Mouse (Mus musculus): ENCODE results near the gene Tesmin. TPM values are rescaled to one million over a fixed set of nuclear protein-coding genes. Genes with fewer than 3 reads are reported as not detected.

Gene Tesmin
- total RNA-seq (2021): 0.56 and 1.3 TPM in 2 replicates
- long read RNA-seq, experiment 1: 0 reads
- long read RNA-seq, experiment 2, partial matches to known transcripts: 0 of 1 reads
- long read RNA-seq, experiment 2, other reads (novel, unspliced or antisense): 0 of 1 reads

GRCm38 (mm10) chr19:3388629-3389057 is at the start of gene Tesmin:
Gene Tesmin (plus strand): TSS chr19:3388857.
- peak; percentile 98 for DNase-seq

GRCm38 (mm10) chr19:3339187-3339586 is 49.5 kb upstream of the Tesmin start:
- no peak for DNase-seq

GRCm38 (mm10) chr19:3341021-3341420 is 47.6 kb upstream of the Tesmin start:
- no peak for DNase-seq

- no peak for DNase-seq
These were observed 44.7 kb upstream of the Tesmin start for GRCm38 (mm10) chr19:3343929-3344328.

GRCm38 (mm10) chr19:3344636-3345544 is 43.8 kb upstream of the Tesmin start:
- DNase-seq: no peak

GRCm38 (mm10) chr19:3347784-3348183 is 40.9 kb upstream of the Tesmin start:
- DNase-seq: no peak

- peak; percentile 87 for DNase-seq
These were observed 35.1 kb upstream of the Tesmin start for GRCm38 (mm10) chr19:3353415-3354111.

GRCm38 (mm10) chr19:3355096-3355495 is 33.6 kb upstream of the Tesmin start:
- DNase-seq: peak; percentile 71

GRCm38 (mm10) chr19:3356516-3356915 is 32.1 kb upstream of the Tesmin start:
- no peak for DNase-seq

GRCm38 (mm10) chr19:3357620-3358019 is 31.0 kb upstream of the Tesmin start:
- DNase-seq: peak; percentile 39

- DNase-seq: no peak
These were observed 28.6 kb upstream of the Tesmin start for GRCm38 (mm10) chr19:3359841-3360588.

- DNase-seq: no peak
These were observed 25.1 kb upstream of the Tesmin start for GRCm38 (mm10) chr19:3363510-3363909.

- DNase-seq: no peak
These were observed 23.6 kb upstream of the Tesmin start for GRCm38 (mm10) chr19:3365089-3365488.

GRCm38 (mm10) chr19:3368276-3368675 is 20.4 kb upstream of the Tesmin start:
- DNase-seq: no peak

GRCm38 (mm10) chr19:3373380-3373779 is 15.3 kb upstream of the Tesmin start:
- DNase-seq: peak; percentile 40

GRCm38 (mm10) chr19:3374028-3374427 is 14.6 kb upstream of the Tesmin start:
- peak; percentile 54 for DNase-seq

- no peak for DNase-seq
These were observed 12.6 kb upstream of the Tesmin start for GRCm38 (mm10) chr19:3375945-3376495.

- DNase-seq: peak; percentile 74
These were observed 11.5 kb upstream of the Tesmin start for GRCm38 (mm10) chr19:3376966-3377715.

GRCm38 (mm10) chr19:3378614-3379013 is 10.0 kb upstream of the Tesmin start:
- no peak for DNase-seq

GRCm38 (mm10) chr19:3388061-3388460 is 596 bp upstream of the Tesmin start:
- peak; percentile 45 for DNase-seq

- peak; percentile 95 for DNase-seq
These were observed 432 bp downstream of the Tesmin start for GRCm38 (mm10) chr19:3389089-3389488.
